Mouse (Mus musculus) lung, embryonic 16.5 days (tissue): Measurements from ENCODE around the gene Fam160a1. TPM values are rescaled to one million over a fixed set of nuclear protein-coding genes. Genes with fewer than 3 reads are reported as not detected.
A peak's percentile ranks its signal among the peaks of the same experiment; 100 is the strongest.

Source experiments
- ATAC-seq: fragments of 200-750 bp; cut with Nextera tagmentation; 2 replicates; pipeline ENCODE4 v1.8.0; 2017; ENCODE audit warnings: low read depth, mild to moderate bottlenecking, moderate library complexity
- H3K27ac ChIP-seq: fragments of 300-500 bp; sonication (generic); 2 replicates; pipeline ENCODE4 v1.5.1; 2014; ENCODE audit warnings: mild to moderate bottlenecking, control low read depth, low read length
- H3K27me3 ChIP-seq: fragments of 300-500 bp; sonication (generic); 2 replicates; pipeline ENCODE4 v1.6.1; 2014; ENCODE audit warnings: low read depth, low read length, mixed read lengths; ENCODE audit not compliant: control insufficient read depth, insufficient read depth
- H3K36me3 ChIP-seq: fragments of 300-500 bp; sonication (generic); 2 replicates; pipeline ENCODE4 v1.6.1; 2014; ENCODE audit warnings: low read length; ENCODE audit not compliant: control insufficient read depth, insufficient read depth
- H3K4me1 ChIP-seq: fragments of 300-500 bp; sonication (generic); replicated peaks from 2 replicates; pipeline ENCODE4 v1.6.1; 2014; ENCODE audit warnings: low read length, mixed read lengths; ENCODE audit not compliant: control insufficient read depth, insufficient read depth
- H3K4me2 ChIP-seq: fragments of 300-500 bp; sonication (generic); 2 replicates; pipeline ENCODE4 v1.6.1; 2014; ENCODE audit warnings: low read depth, low read length, control low read depth
- H3K4me3 ChIP-seq: fragments of 300-500 bp; sonication (generic); 2 replicates; pipeline ENCODE4 v1.5.1; 2014; ENCODE audit warnings: mild to moderate bottlenecking, low read length, control low read depth
- H3K9ac ChIP-seq: fragments of 300-500 bp; sonication (generic); 2 replicates; pipeline ENCODE4 v1.6.1; 2014; ENCODE audit warnings: low read length, control low read depth
- H3K9me3 ChIP-seq: fragments of 300-500 bp; sonication (generic); 2 replicates; pipeline ENCODE4 v1.6.1; 2016; ENCODE audit warnings: low read length; ENCODE audit not compliant: control insufficient read depth
- WGBS: fragments of 180-500 bp; shearing (Covaris S2); extraction: QIAGEN DNeasy Blood & Tissue Kit; methylation state at CpG from one replicate; pipeline ENCODE4 v1.1.7; 2014; 5-methylcytosine and 5-hydroxymethylcytosine counted together
- polyA plus RNA-seq: library from polyadenylated mRNA; unstranded; fragments of >200 nt; fragmentation: Nextera tagmentation; extraction: Ambion mirVana; gene quantifications from 2 replicates; pipeline ENCODE4 v1.2.1, GENCODE M21; 2015

Fam160a1 gene
- polyA plus RNA-seq, 1 experiment from 2014 or later: 3.4 TPM

DNA sequence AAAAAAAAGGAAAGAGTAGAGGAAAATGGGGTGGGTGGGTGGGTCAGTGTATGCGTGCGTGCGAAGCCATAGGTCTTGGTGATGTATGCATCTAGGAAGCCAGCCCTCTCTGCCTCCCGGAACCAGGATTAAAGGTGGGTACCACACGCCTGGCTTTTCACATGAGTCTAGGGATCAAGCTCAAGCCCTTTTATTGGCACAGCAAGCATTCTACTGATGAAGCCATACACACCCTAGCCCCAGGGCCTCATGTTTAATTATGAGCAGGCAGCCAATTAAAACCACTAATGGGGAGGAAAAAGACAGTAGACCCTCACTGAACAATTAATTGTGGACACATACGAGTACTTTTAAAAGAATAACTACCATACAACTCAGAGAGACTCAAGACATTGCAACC is 37.1 kb upstream of the Fam160a1 start:
- ATAC-seq: no peak
- H3K4me1 ChIP-seq: peaks cover 13% of the 10 kb centered on the region
- no peak overlapping the region for H3K9ac ChIP-seq
- no peaks in the 10 kb centered on the region for H3K36me3 ChIP-seq
- 87% methylated on average over 6 of the region's 6 CpGs for WGBS
- no peak overlapping the region for H3K4me3 ChIP-seq
- no peaks in the 10 kb centered on the region for H3K9me3 ChIP-seq
- no peaks in the 10 kb centered on the region for H3K27me3 ChIP-seq
- H3K27ac ChIP-seq: no peak overlapping the region
- no peak overlapping the region for H3K4me2 ChIP-seq

GRCm38 (mm10) chr3:85853715-85854114 is 36.6 kb upstream of the Fam160a1 start:
- Histone ChIP-seq H3K36me3 (no peaks in the 10 kb centered on the region), H3K27ac (no peak overlapping the region), H3K4me3 (no peak overlapping the region), H3K4me2 (no peak overlapping the region), H3K9ac (no peak overlapping the region), H3K4me1 (peaks cover 10% of the 10 kb centered on the region), H3K9me3 (no peaks in the 10 kb centered on the region), H3K27me3 (no peaks in the 10 kb centered on the region)
- ATAC-seq: no peak
- 59% methylated on average over 4 of the region's 4 CpGs for WGBS

- Histone ChIP-seq H3K4me1 (no peaks in the 10 kb centered on the region), H3K27ac (no peak overlapping the region), H3K9ac (no peak overlapping the region), H3K9me3 (no peaks in the 10 kb centered on the region), H3K27me3 (no peaks in the 10 kb centered on the region), H3K4me3 (no peak overlapping the region), H3K36me3 (no peaks in the 10 kb centered on the region), H3K4me2 (no peak overlapping the region)
- ATAC-seq: no peak
- 47% methylated on average over 1 of the region's 1 CpGs for WGBS
These were observed 33.0 kb upstream of the Fam160a1 start for GRCm38 (mm10) chr3:85850079-85850478.

DNA sequence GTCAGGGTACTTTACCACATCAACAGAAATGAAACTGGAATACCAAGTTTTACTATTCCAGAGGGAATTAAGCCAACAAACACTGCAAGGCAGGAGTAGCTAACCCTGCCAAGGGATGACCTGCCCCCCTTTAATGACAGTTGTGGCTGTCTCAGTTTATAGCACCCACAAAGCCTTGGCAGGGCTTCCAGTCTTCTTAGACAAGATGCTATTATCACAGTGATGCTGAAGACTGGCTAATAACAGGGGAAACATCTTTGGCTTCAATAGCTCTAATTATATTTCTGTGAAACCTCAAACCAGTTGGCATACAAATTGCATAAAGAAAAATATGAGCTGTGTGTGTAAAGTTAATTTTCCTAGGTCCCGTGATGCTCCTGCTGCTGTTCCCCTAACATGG is 29.2 kb upstream of the Fam160a1 start:
- WGBS: 65% methylated on average over 1 of the region's 1 CpGs
- H3K27ac ChIP-seq: no peak overlapping the region
- H3K9ac ChIP-seq: no peak overlapping the region
- H3K36me3 ChIP-seq: no peaks in the 10 kb centered on the region
- H3K4me3 ChIP-seq: no peak overlapping the region
- peaks cover 12% of the 10 kb centered on the region for H3K4me1 ChIP-seq
- H3K4me2 ChIP-seq: no peak overlapping the region
- H3K9me3 ChIP-seq: no peaks in the 10 kb centered on the region
- no peak for ATAC-seq
- H3K27me3 ChIP-seq: no peaks in the 10 kb centered on the region

DNA sequence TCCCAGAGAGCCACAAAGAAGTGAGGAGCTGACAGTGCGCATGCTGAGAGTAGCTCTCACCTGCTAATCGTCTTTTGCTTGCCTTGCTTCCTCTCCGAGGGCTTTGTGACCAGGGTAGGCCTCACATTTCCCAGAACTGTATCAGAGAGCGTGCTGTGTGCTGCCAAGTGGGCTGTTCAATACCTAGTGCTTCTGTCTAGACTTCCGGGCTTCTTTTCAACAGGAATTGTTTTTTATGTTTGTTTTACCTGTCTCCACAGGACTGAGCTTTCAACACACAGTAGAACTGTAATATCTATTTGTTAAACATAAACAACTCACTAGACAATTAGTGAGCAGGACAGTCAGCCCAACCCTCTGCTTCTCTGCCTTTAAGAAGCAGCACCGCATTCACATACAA is 28.2 kb upstream of the Fam160a1 start:
- no peak overlapping the region for H3K9ac ChIP-seq
- no peaks in the 10 kb centered on the region for H3K36me3 ChIP-seq
- no peak overlapping the region for H3K4me2 ChIP-seq
- no peaks in the 10 kb centered on the region for H3K9me3 ChIP-seq
- H3K27ac ChIP-seq: no peak overlapping the region
- 57% methylated on average over 6 of the region's 6 CpGs for WGBS
- H3K27me3 ChIP-seq: no peaks in the 10 kb centered on the region
- ATAC-seq: no peak
- H3K4me3 ChIP-seq: no peak overlapping the region
- H3K4me1 ChIP-seq: peaks cover 12% of the 10 kb centered on the region

- Histone ChIP-seq H3K36me3 (no peaks in the 10 kb centered on the region), H3K27ac (peak overlapping the region; percentile 76), H3K4me2 (no peak overlapping the region), H3K4me1 (peaks cover 12% of the 10 kb centered on the region), H3K27me3 (no peaks in the 10 kb centered on the region), H3K4me3 (no peak overlapping the region), H3K9me3 (no peaks in the 10 kb centered on the region), H3K9ac (no peak overlapping the region)
- peak; percentile 51; the same call in 1 of the 2 replicates for ATAC-seq
These were observed 25.8 kb upstream of the Fam160a1 start for GRCm38 (mm10) chr3:85842881-85843218.

GRCm38 (mm10) chr3:85842177-85842880 is 25.2 kb upstream of the Fam160a1 start:
- Histone ChIP-seq H3K27ac (peak overlapping the region; percentile 76), H3K4me1 (peaks cover 12% of the 10 kb centered on the region), H3K4me3 (no peak overlapping the region), H3K9me3 (no peaks in the 10 kb centered on the region), H3K4me2 (no peak overlapping the region), H3K27me3 (no peaks in the 10 kb centered on the region), H3K9ac (no peak overlapping the region; the same call in 1 of the 2 replicates), H3K36me3 (no peaks in the 10 kb centered on the region)
- 24% methylated on average over 9 of the region's 9 CpGs for WGBS
- ATAC-seq: no peak

GRCm38 (mm10) chr3:85841454-85842176 is 24.5 kb upstream of the Fam160a1 start:
- no peak for ATAC-seq
- peak overlapping the region; percentile 76; the same call in 1 of the 2 replicates for H3K27ac ChIP-seq
- no peak overlapping the region for H3K9ac ChIP-seq
- peaks cover 12% of the 10 kb centered on the region for H3K4me1 ChIP-seq
- H3K4me2 ChIP-seq: no peak overlapping the region
- no peaks in the 10 kb centered on the region for H3K9me3 ChIP-seq
- no peak overlapping the region for H3K4me3 ChIP-seq
- no peaks in the 10 kb centered on the region for H3K27me3 ChIP-seq
- 20% methylated on average over 2 of the region's 2 CpGs for WGBS
- no peaks in the 10 kb centered on the region for H3K36me3 ChIP-seq

GRCm38 (mm10) chr3:85833627-85834026 is 16.5 kb upstream of the Fam160a1 start:
- 85% methylated on average over 1 of the region's 1 CpGs for WGBS
- Histone ChIP-seq H3K27me3 (no peaks in the 10 kb centered on the region), H3K9ac (no peak overlapping the region), H3K4me1 (no peaks in the 10 kb centered on the region), H3K9me3 (no peaks in the 10 kb centered on the region), H3K27ac (no peak overlapping the region), H3K4me3 (no peak overlapping the region), H3K4me2 (no peak overlapping the region), H3K36me3 (no peaks in the 10 kb centered on the region)
- no peak for ATAC-seq
